Mouse (Mus musculus) erythroblast, embryonic 14.5 days (primary cell): ENCODE measurements around the gene Tmem63a.

ENCODE experiments used
- GATA1 ChIP-seq: IDR thresholded peaks from 2 replicates; pipeline ENCODE4 v1.6.1; 2012; ENCODE audit warnings: low read length, inconsistent platforms, mixed read lengths
- TAL1 ChIP-seq: IDR thresholded peaks from 3 replicates; pipeline ENCODE4 v1.6.1; 2012; ENCODE audit warnings: low read length, inconsistent platforms, mixed read lengths

DNA sequence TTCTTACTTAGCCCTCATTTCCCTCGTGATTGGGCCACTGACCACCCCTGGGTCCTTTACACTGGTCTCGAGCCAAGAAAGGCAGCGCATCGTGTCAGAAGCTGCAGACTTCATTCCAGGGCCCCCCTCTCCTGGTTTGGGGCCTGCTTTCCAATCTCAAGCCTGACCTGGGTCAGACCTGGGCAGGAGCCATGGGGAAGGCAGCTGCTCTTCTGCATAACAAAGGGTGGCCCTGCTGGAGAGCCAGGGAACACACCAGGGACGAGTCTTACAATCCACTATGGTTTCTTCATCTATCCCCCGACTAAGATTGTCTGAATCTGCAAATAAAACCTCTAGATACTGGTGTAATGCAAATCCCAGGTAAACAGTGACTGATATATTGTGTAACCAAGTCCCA, 8.5 kb upstream of the Tmem63a start:
- no peak for TF ChIP-seq GATA1
- TF ChIP-seq TAL1, result no peak
